Mouse (Mus musculus): ENCODE results near the gene Tmem135. TPM values are rescaled to one million over a fixed set of nuclear protein-coding genes. Genes with fewer than 3 reads are reported as not detected.

The Tmem135 gene
- polyA plus RNA-seq, 1 experiment, result 13.1 TPM

- Histone ChIP-seq H3K27me3 (ENCODE audit: control insufficient read depth, insufficient read depth, insufficient read length) (no peaks in the 10 kb centered on the region), H3K36me3 (ENCODE audit: control insufficient read depth, insufficient read depth) (no peaks in the 10 kb centered on the region), H3K4me3 (no peak overlapping the region), H3K4me2 (ENCODE audit: low read depth) (no peak overlapping the region), H3ac (ENCODE audit: control insufficient read depth, insufficient read length) (no peak overlapping the region), H3K79me2 (ENCODE audit: control insufficient read depth, insufficient read depth) (no peaks in the 10 kb centered on the region)
- no peak for TF ChIP-seq MYOD1 (IDR thresholded peaks at IDR 0.05; ENCODE audit: control insufficient read depth in 1 of 3, insufficient read length in 2 of 3, low read depth in 2 of 3)
Measured at GRCm38 (mm10) chr7:89431185-89431584, 27.2 kb upstream of the Tmem135 start.

DNA sequence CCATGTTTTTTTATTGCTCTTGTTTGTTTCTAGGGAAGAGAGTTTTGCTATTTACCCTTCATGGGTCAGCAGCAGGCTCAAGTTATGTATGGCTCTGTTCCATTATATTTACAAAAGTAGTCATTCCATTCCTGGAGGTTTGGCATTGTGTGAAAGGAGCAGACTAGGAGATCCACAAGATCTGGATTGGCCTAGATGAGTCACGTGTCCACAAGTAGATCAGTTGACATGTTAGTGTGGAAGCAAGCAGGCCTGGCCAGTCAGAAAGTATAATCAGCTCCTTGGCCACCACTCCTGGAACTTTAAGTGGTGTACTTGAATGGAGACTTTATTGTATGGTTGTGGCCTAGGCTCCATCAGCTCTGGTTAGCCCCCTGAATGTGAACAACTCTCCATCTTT lies 25.3 kb upstream of the Tmem135 start:
- no peaks in the 10 kb centered on the region for H3K79me2 ChIP-seq (ENCODE audit: control insufficient read depth, insufficient read depth)
- H3ac ChIP-seq (ENCODE audit: control insufficient read depth, insufficient read length), result no peak overlapping the region
- no peaks in the 10 kb centered on the region for H3K36me3 ChIP-seq (ENCODE audit: control insufficient read depth, insufficient read depth)
- no peak overlapping the region for H3K4me2 ChIP-seq (ENCODE audit: low read depth)
- no peak for TF ChIP-seq SRF (IDR thresholded peaks at IDR 0.05; ENCODE audit: control insufficient read depth, insufficient read length, low read depth)
- TF ChIP-seq USF1 (IDR thresholded peaks at IDR 0.05; ENCODE audit: low read depth), result peak; percentile 49
- TF ChIP-seq POLR2AphosphoS2 (IDR thresholded peaks at IDR 0.05; ENCODE audit: insufficient read length, low read depth), result no peak
- no peak for TF ChIP-seq REST (IDR thresholded peaks at IDR 0.05; ENCODE audit: insufficient read depth, insufficient read length)
- TF ChIP-seq MYOD1 (IDR thresholded peaks at IDR 0.05; ENCODE audit: control insufficient read depth in 1 of 3, insufficient read length in 2 of 3, low read depth in 2 of 3), result no peak
- H3K27me3 ChIP-seq (ENCODE audit: control insufficient read depth, insufficient read depth, insufficient read length), result no peaks in the 10 kb centered on the region
- H3K4me3 ChIP-seq, result no peak overlapping the region

DNA sequence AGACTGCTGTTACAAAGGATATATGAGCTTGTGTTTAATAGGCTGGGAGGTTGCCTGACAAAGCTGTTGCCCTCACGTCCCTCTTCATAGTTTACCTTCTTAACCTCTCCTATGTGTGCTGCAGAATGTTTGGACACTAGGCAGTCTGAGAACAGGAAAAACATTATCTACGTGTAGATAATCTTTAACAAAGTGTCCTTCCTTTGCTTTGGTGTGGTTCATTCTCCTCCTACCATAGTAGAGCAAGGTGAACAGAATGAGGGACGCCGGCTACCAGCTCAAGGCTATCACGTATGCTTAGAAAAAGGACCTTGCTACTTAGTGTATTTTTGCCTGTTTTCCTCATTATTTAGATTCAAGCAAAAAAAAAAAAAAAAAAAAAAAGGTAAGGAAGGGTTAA lies 24.8 kb upstream of the Tmem135 start:
- Histone ChIP-seq H3K4me3 (no peak overlapping the region), H3ac (ENCODE audit: control insufficient read depth, insufficient read length) (no peak overlapping the region), H3K27me3 (ENCODE audit: control insufficient read depth, insufficient read depth, insufficient read length) (no peaks in the 10 kb centered on the region), H3K79me2 (ENCODE audit: control insufficient read depth, insufficient read depth) (no peaks in the 10 kb centered on the region), H3K4me2 (ENCODE audit: low read depth) (no peak overlapping the region), H3K36me3 (ENCODE audit: control insufficient read depth, insufficient read depth) (no peaks in the 10 kb centered on the region)
- TF ChIP-seq TCF3 (IDR thresholded peaks at IDR 0.05; ENCODE audit: insufficient read length, low read depth), result no peak
- no peak for TF ChIP-seq POLR2A (IDR thresholded peaks at IDR 0.05; ENCODE audit: insufficient read length, low read depth)
- TF ChIP-seq USF1 (IDR thresholded peaks at IDR 0.05; ENCODE audit: low read depth), result no peak
- TF ChIP-seq SRF (IDR thresholded peaks at IDR 0.05; ENCODE audit: control insufficient read depth, insufficient read length, low read depth), result no peak
- no peak for TF ChIP-seq MYOG (IDR thresholded peaks at IDR 0.05; ENCODE audit: control insufficient read depth in 1 of 3, insufficient read depth in 1 of 3, insufficient read length in 2 of 3, low read depth in 2 of 3)
- no peak for TF ChIP-seq CEBPB (IDR thresholded peaks at IDR 0.05; ENCODE audit: insufficient read depth, poor library complexity, severe bottlenecking)
- no peak for TF ChIP-seq REST (IDR thresholded peaks at IDR 0.05; ENCODE audit: insufficient read depth, insufficient read length)
- TF ChIP-seq MAX (IDR thresholded peaks at IDR 0.05; ENCODE audit: low read depth), result no peak

DNA sequence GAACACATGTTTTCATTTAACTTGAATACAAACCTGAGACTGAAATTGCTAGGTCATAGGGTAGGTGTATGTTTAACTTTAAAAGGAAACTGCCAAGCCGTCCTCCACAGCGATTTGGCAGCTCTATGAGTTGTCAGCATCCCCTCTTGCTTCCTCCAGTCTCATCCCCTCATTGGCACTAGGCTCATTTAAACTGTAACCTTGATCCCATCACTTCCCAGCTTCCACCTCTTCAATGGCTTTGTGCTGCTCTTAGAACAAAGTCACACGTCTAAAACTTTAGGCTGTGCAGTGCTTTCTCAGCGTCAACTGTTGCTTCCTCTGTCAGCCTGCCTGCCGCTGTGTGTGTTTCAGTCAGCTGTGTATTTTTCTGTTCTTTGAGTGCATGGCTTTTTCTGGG lies 23.1 kb upstream of the Tmem135 start:
- Histone ChIP-seq H3K36me3 (ENCODE audit: control insufficient read depth, insufficient read depth) (no peaks in the 10 kb centered on the region), H3K27me3 (ENCODE audit: control insufficient read depth, insufficient read depth, insufficient read length) (no peaks in the 10 kb centered on the region), H3K4me3 (no peak overlapping the region), H3K4me2 (ENCODE audit: low read depth) (no peak overlapping the region), H3ac (ENCODE audit: control insufficient read depth, insufficient read length) (no peak overlapping the region), H3K79me2 (ENCODE audit: control insufficient read depth, insufficient read depth) (no peaks in the 10 kb centered on the region)
- TF ChIP-seq CEBPB (IDR thresholded peaks at IDR 0.05; ENCODE audit: insufficient read depth, poor library complexity, severe bottlenecking), result no peak
- no peak for TF ChIP-seq POLR2AphosphoS2 (IDR thresholded peaks at IDR 0.05; ENCODE audit: insufficient read length, low read depth)
- no peak for TF ChIP-seq REST (IDR thresholded peaks at IDR 0.05; ENCODE audit: insufficient read depth, insufficient read length)
- no peak for TF ChIP-seq POLR2A (IDR thresholded peaks at IDR 0.05; ENCODE audit: insufficient read length, low read depth)
- TF ChIP-seq MYOD1 (IDR thresholded peaks at IDR 0.05; ENCODE audit: control insufficient read depth in 1 of 3, insufficient read length in 2 of 3, low read depth in 2 of 3), result no peak
- no peak for TF ChIP-seq TCF3 (IDR thresholded peaks at IDR 0.05; ENCODE audit: insufficient read length, low read depth)
- TF ChIP-seq MYOG (IDR thresholded peaks at IDR 0.05; ENCODE audit: control insufficient read depth in 1 of 3, insufficient read depth in 1 of 3, insufficient read length in 2 of 3, low read depth in 2 of 3), result no peak
- TF ChIP-seq E2F4 (IDR thresholded peaks at IDR 0.05; ENCODE audit: insufficient read depth), result no peak
- no peak for TF ChIP-seq MAX (IDR thresholded peaks at IDR 0.05; ENCODE audit: low read depth)
- TF ChIP-seq USF1 (IDR thresholded peaks at IDR 0.05; ENCODE audit: low read depth), result no peak
- no peak for TF ChIP-seq TCF12 (IDR thresholded peaks at IDR 0.05; ENCODE audit: insufficient read depth, poor library complexity, severe bottlenecking)
- no peak for TF ChIP-seq SRF (IDR thresholded peaks at IDR 0.05; ENCODE audit: control insufficient read depth, insufficient read length, low read depth)

DNA sequence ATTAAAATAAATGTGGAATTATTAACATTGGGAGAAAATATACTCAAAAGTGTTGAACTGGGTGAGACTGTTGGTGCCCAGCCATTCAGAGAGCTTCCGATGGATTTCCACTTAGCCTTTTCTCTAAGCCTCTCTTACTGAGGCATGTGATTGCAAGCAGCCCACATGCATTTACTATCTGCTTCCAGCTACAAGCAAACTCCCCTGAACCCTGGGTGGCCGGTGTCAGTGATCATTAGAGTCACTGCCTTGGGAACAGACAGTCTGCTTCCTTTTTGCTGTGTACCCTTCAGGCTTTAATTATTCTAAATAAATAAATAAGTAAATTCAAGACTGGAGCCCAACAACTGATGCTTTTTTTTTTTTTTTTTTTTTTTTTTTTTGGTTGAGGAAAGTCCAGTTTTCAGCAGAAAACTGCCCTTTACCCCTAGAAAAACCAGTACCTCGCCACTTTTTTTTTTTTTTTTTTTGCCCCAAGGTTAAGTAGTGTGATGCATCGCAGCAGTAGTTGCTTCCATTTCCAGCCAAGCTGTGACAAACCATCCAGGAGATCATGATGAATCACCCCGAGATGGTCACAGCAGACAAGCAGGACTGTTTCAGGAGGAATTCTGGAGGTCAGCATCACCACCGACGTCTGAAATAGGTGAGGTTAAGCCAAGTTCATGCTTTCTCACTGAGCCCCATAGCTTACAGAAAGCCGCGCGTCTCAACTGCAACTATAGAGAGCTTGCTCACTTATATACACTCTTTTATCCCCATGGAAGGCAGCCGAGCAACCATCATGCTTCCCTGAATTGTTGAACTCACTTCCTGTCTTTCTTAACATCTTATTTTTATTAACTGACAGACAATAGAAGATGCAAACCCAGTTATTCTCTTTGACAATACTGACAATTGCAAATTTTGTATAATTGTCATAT lies 22.0 kb upstream of the Tmem135 start:
- Histone ChIP-seq H3ac (ENCODE audit: control insufficient read depth, insufficient read length) (no peak overlapping the region), H3K36me3 (ENCODE audit: control insufficient read depth, insufficient read depth) (no peaks in the 10 kb centered on the region), H3K27me3 (ENCODE audit: control insufficient read depth, insufficient read depth, insufficient read length) (no peaks in the 10 kb centered on the region), H3K79me2 (ENCODE audit: control insufficient read depth, insufficient read depth) (no peaks in the 10 kb centered on the region), H3K4me3 (no peak overlapping the region), H3K4me2 (ENCODE audit: low read depth) (no peak overlapping the region)
- TF ChIP-seq TCF3 (IDR thresholded peaks at IDR 0.05; ENCODE audit: insufficient read length, low read depth) (no peak), CEBPB (IDR thresholded peaks at IDR 0.05; ENCODE audit: insufficient read depth, poor library complexity, severe bottlenecking) (no peak), REST (IDR thresholded peaks at IDR 0.05; ENCODE audit: insufficient read depth, insufficient read length) (no peak), POLR2AphosphoS2 (IDR thresholded peaks at IDR 0.05; ENCODE audit: insufficient read length, low read depth) (no peak), MYOG (IDR thresholded peaks at IDR 0.05; ENCODE audit: control insufficient read depth in 1 of 3, insufficient read depth in 1 of 3, insufficient read length in 2 of 3, low read depth in 2 of 3) (no peak), MYOD1 (IDR thresholded peaks at IDR 0.05; ENCODE audit: control insufficient read depth in 1 of 3, insufficient read length in 2 of 3, low read depth in 2 of 3) (no peak), SRF (IDR thresholded peaks at IDR 0.05; ENCODE audit: control insufficient read depth, insufficient read length, low read depth) (no peak), TCF12 (IDR thresholded peaks at IDR 0.05; ENCODE audit: insufficient read depth, poor library complexity, severe bottlenecking) (no peak), POLR2A (IDR thresholded peaks at IDR 0.05; ENCODE audit: insufficient read length, low read depth) (no peak), MAX (IDR thresholded peaks at IDR 0.05; ENCODE audit: low read depth) (no peak), USF1 (IDR thresholded peaks at IDR 0.05; ENCODE audit: low read depth) (no peak), E2F4 (IDR thresholded peaks at IDR 0.05; ENCODE audit: insufficient read depth) (no peak)
